Mouse (Mus musculus) liver, adult 2 months (tissue): ENCODE results near the gene Xxylt1.

Experiments
- CTCF ChIP-seq: fragments of 200-500 bp; IDR thresholded peaks from 2 replicates; pipeline ENCODE4 v1.5.1; 2011; ENCODE audit warnings: low read depth, low read length, control low read depth
- POLR2A ChIP-seq: fragments of 200-500 bp; IDR thresholded peaks from 2 replicates; pipeline ENCODE4 v1.6.1; 2011; ENCODE audit warnings: low read length, control low read depth; ENCODE audit not compliant: insufficient read depth; ENCODE audit errors: extremely low read depth

DNA sequence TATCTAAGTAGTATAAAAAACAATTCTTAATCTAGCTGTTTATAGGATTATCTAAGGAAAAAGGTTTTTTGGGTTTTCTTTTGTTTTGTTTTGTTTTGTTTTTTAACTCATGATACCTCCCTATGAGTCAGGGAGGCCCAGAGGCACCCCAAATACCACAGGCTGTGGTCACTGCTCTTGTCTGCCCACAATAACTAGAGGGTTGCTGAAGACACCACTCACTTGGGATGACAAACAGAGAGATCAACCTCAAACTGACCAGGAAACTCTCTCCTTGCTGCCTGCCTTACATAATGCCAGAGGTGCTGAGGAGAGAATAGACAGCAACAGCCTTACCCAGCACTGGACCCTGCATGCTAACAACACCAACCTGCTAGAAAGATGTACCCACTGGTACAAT lies 32.4 kb upstream of the Xxylt1 start:
- TF ChIP-seq POLR2A (no peak), CTCF (no peak)
